ENCODE assay signal across 7 mouse cellular contexts in the genomic region with DNA sequence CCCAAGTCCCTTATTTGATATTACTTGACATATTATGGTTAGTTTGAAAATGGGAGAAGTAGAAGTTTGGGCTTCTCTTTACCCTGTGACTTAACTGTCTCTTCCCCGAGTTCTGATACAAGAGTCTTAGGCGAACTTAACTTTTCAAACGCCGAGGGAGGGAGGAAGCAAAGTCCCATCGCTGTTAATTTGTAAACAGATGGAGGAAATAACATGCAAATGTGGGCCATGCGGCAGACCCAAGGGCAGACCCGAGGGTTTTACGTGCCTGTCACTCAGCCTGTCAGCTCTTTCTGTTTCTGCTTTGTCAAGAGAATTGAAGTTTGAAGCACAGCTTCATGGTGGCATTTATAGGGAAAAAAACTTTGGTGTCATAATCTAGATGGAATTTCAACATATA. TPM values are rescaled to one million over a fixed set of nuclear protein-coding genes. Genes with fewer than 3 reads are reported as not detected.
A peak's percentile ranks its signal among the peaks of the same experiment; 100 is the strongest.
DNase-seq lines count a peak whose midpoint lies in the region; ATAC-seq and TF ChIP-seq lines count a peak whose summit lies in the region.

No protein-coding gene starts in this region.

- H3K9me3 ChIP-seq in lung, postnatal 0 days (ENCODE audit: low read length), result no peaks in the 10 kb centered on the region
- H3K9me3 ChIP-seq in intestine, embryonic 14.5 days (ENCODE audit: control insufficient read depth, low read length), result 0 out of 2 replicates have a peak, but pooled peaks cover 2% of the 10 kb centered on the region
- no peaks in the 10 kb centered on the region for H3K9me3 ChIP-seq in stomach, embryonic 16.5 days (replicated peaks; ENCODE audit: control insufficient read depth, low read length)

- H3K9ac ChIP-seq in lung, postnatal 0 days (replicated peaks; ENCODE audit: low read depth), result no peak overlapping the region
- H3K9ac ChIP-seq in intestine, embryonic 14.5 days (ENCODE audit: low read length), result no peak overlapping the region
- H3K9ac ChIP-seq in stomach, embryonic 16.5 days (ENCODE audit: low read length), result no peak overlapping the region

- H3K36me3 ChIP-seq in lung, postnatal 0 days (ENCODE audit: insufficient read depth, low read length), result no peaks in the 10 kb centered on the region
- H3K36me3 ChIP-seq in intestine, embryonic 14.5 days (ENCODE audit: control insufficient read depth, insufficient read depth, low read length), result no peaks in the 10 kb centered on the region
- H3K36me3 ChIP-seq in stomach, embryonic 16.5 days (ENCODE audit: control insufficient read depth, insufficient read depth, low read length), result no peaks in the 10 kb centered on the region

- no peak for TF ChIP-seq EP300 in lung, postnatal 0 days (IDR thresholded peaks at IDR 0.05)

- H3K4me2 ChIP-seq in lung, postnatal 0 days (replicated peaks; ENCODE audit: low read depth, low read length), result no peak overlapping the region
- no peak overlapping the region for H3K4me2 ChIP-seq in intestine, embryonic 14.5 days (ENCODE audit: low read length)
- peak overlapping the region; percentile 36; the same call in 1 of the 2 replicates for H3K4me2 ChIP-seq in stomach, embryonic 16.5 days (ENCODE audit: low read depth, low read length)

- H3K27me3 ChIP-seq in lung, postnatal 0 days (replicated peaks; ENCODE audit: insufficient read depth, low read length), result no peaks in the 10 kb centered on the region
- no peaks in the 10 kb centered on the region for H3K27me3 ChIP-seq in intestine, embryonic 14.5 days (replicated peaks; ENCODE audit: control insufficient read depth, insufficient read depth, low read length)
- no peaks in the 10 kb centered on the region for H3K27me3 ChIP-seq in stomach, embryonic 16.5 days (ENCODE audit: control insufficient read depth, insufficient read depth, low read length)

- H3K27ac ChIP-seq in lung, postnatal 0 days (ENCODE audit: low read length), result no peak overlapping the region; the same call in 1 of the 2 replicates
- no peak overlapping the region for H3K27ac ChIP-seq in intestine, embryonic 14.5 days (ENCODE audit: low read depth)
- no peak overlapping the region for H3K27ac ChIP-seq in stomach, embryonic 16.5 days (ENCODE audit: low read length)

- no peak for ATAC-seq in lung, postnatal 0 days
- ATAC-seq in intestine, embryonic 14.5 days (replicated peaks; ENCODE audit: low FRiP score, low TSS enrichment, low read depth), result no peak
- ATAC-seq in stomach, embryonic 16.5 days (ENCODE audit: insufficient read depth, low FRiP score), result no peak

- 0 out of 2 replicates have a peak overlapping the region, but pooled peaks have one; percentile 2 for H3K4me3 ChIP-seq in lung, postnatal 0 days (ENCODE audit: low read depth, low read length)
- no peak overlapping the region for H3K4me3 ChIP-seq in lung, adult 2 months (replicated peaks; ENCODE audit: extremely low read depth, low read depth, low read length)
- no peak overlapping the region for H3K4me3 ChIP-seq in intestine, embryonic 14.5 days (ENCODE audit: low read depth, low read length)
- H3K4me3 ChIP-seq in stomach, embryonic 16.5 days (replicated peaks; ENCODE audit: low read length), result no peak overlapping the region

- TF ChIP-seq POLR2A in lung, adult 2 months (IDR thresholded peaks at IDR 0.05; ENCODE audit: borderline replicate concordance, extremely low read depth, low read depth, low read length), result no peak

- WGBS in lung, postnatal 0 days, result 19% methylated on average over 8 of the region's 8 CpGs
- WGBS in lung, adult 2 months, result 29% methylated on average over 8 of the region's 8 CpGs
- WGBS in intestine, embryonic 14.5 days, result 19% methylated on average over 8 of the region's 8 CpGs
- WGBS in stomach, embryonic 16.5 days, result 37% methylated on average over 8 of the region's 8 CpGs

- TF ChIP-seq CTCF in lung, postnatal 0 days (IDR thresholded peaks at IDR 0.05), result no peak
- TF ChIP-seq CTCF in lung, adult 2 months (IDR thresholded peaks at IDR 0.05; ENCODE audit: insufficient read depth, low read length), result no peak

- H3K4me1 ChIP-seq in lung, postnatal 0 days (ENCODE audit: insufficient read depth, low read depth, low read length), result peaks cover 10% of the 10 kb centered on the region; the same call in 1 of the 2 replicates
- H3K4me1 ChIP-seq in lung, adult 2 months (ENCODE audit: control insufficient read depth, insufficient read depth, low read length), result peaks cover 11% of the 10 kb centered on the region
- H3K4me1 ChIP-seq in intestine, embryonic 14.5 days (replicated peaks; ENCODE audit: control insufficient read depth, insufficient read depth, low read length), result peaks cover 22% of the 10 kb centered on the region; the same call in 1 of the 2 replicates
- peaks cover 50% of the 10 kb centered on the region for H3K4me1 ChIP-seq in stomach, embryonic 16.5 days (ENCODE audit: control insufficient read depth, insufficient read depth, low read length)

- DNase-seq in lung, postnatal 0 days (ENCODE audit: low spot score), result no peak
- no peak for DNase-seq in lung, adult 2 months
- peak; percentile 44 for DNase-seq in intestine, embryonic 14.5 days (ENCODE audit: low spot score)
- peak; percentile 69 to 85 for DNase-seq in kidney, postnatal 36 days
- DNase-seq in embryo, embryonic 10.5 days (ENCODE audit: low spot score), result no peak
- DNase-seq in frontal cortex, postnatal 10 days (ENCODE audit: low spot score in 2 of 2), result no peak

RNA-seq across cellular contexts. Expression of gene Bpgm, which starts 3.5 kb away (rescaled TPM):
- polyA plus RNA-seq in lung, postnatal 0 days (2015; fragmentation: Nextera tagmentation; extraction: Ambion mirVana), result 66.6 and 69.7 TPM in 2 replicates
- polyA plus RNA-seq in lung, adult 2 months (2012; rRNA removed), result 17.6 and 23.2 TPM in 2 replicates
- 30.4 and 38.1 TPM in 2 replicates for polyA plus RNA-seq in intestine, embryonic 14.5 days (2014; fragmentation: Nextera tagmentation; extraction: Ambion mirVana)
- polyA plus RNA-seq in stomach, embryonic 16.5 days (2015; fragmentation: Nextera tagmentation; extraction: Ambion mirVana), result 44.1 and 55.0 TPM in 2 replicates

Comparison
In these comparisons a context has a peak if more than half of its experiments do, and no peak if none do; other contexts are left out.
1. DNase-seq: peak in intestine, embryonic 14.5 days (single experiment) and kidney, postnatal 36 days (2 of 2); none in lung, postnatal 0 days (single experiment), lung, adult 2 months (single experiment), embryo, embryonic 10.5 days (single experiment) and frontal cortex, postnatal 10 days (0 of 2).